Mouse (Mus musculus): ENCODE measurements at regions not wholly inside any gene's neighbourhood (a gene's known extent, or its start where the extent isn't known, plus 50 kb on each side); places are given as distances from the start of the nearest gene placed in this dataset.

GRCm38 (mm10) chr15:59888996-59889395 lies 127.4 kb downstream of the 4933412E24Rik start:
- no peak for TF ChIP-seq CTCF (IDR thresholded peaks at IDR 0.05; ENCODE audit: insufficient read depth, low read length)
- TF ChIP-seq POLR2A (IDR thresholded peaks at IDR 0.05; ENCODE audit: borderline replicate concordance, extremely low read depth, low read depth, low read length): no peak
- Histone ChIP-seq H3K4me1 (ENCODE audit: control insufficient read depth, insufficient read depth, low read length) (no peaks in the 10 kb centered on the region), H3K4me3 (replicated peaks; ENCODE audit: extremely low read depth, low read depth, low read length) (no peak overlapping the region)
- no peak for DNase-seq
- 80% methylated on average over 2 of the region's 2 CpGs for WGBS

GRCm38 (mm10) chr15:59888131-59888459 lies 128.3 kb downstream of the 4933412E24Rik start:
- TF ChIP-seq CTCF (IDR thresholded peaks at IDR 0.05; ENCODE audit: insufficient read depth, low read length) (no peak), POLR2A (IDR thresholded peaks at IDR 0.05; ENCODE audit: borderline replicate concordance, extremely low read depth, low read depth, low read length) (no peak)
- WGBS: 57% methylated on average over 2 of the region's 2 CpGs
- Histone ChIP-seq H3K4me1 (ENCODE audit: control insufficient read depth, insufficient read depth, low read length) (no peaks in the 10 kb centered on the region), H3K4me3 (replicated peaks; ENCODE audit: extremely low read depth, low read depth, low read length) (no peak overlapping the region)
- no peak for DNase-seq

- no peak for DNase-seq
- H3K4me1 ChIP-seq (ENCODE audit: control insufficient read depth, insufficient read depth, low read length): no peaks in the 10 kb centered on the region
- H3K4me3 ChIP-seq (replicated peaks; ENCODE audit: extremely low read depth, low read depth, low read length): no peak overlapping the region
- 50% methylated on average over 5 of the region's 5 CpGs for WGBS
- no peak for TF ChIP-seq POLR2A (IDR thresholded peaks at IDR 0.05; ENCODE audit: borderline replicate concordance, extremely low read depth, low read depth, low read length)
Observed at GRCm38 (mm10) chr15:59887381-59888130, 128.9 kb downstream of the 4933412E24Rik start.

GRCm38 (mm10) chr15:59886036-59886435 lies 130.4 kb downstream of the 4933412E24Rik start:
- no peak overlapping the region for H3K4me3 ChIP-seq (replicated peaks; ENCODE audit: extremely low read depth, low read depth, low read length)
- H3K4me1 ChIP-seq (ENCODE audit: control insufficient read depth, insufficient read depth, low read length): no peaks in the 10 kb centered on the region
- WGBS: 76% methylated on average over 2 of the region's 2 CpGs
- DNase-seq: no peak
- no peak for TF ChIP-seq POLR2A (IDR thresholded peaks at IDR 0.05; ENCODE audit: borderline replicate concordance, extremely low read depth, low read depth, low read length)
- TF ChIP-seq CTCF (IDR thresholded peaks at IDR 0.05; ENCODE audit: insufficient read depth, low read length): no peak

- WGBS: 80% methylated on average over 5 of the region's 5 CpGs
- Histone ChIP-seq H3K4me3 (replicated peaks; ENCODE audit: extremely low read depth, low read depth, low read length) (no peak overlapping the region), H3K4me1 (ENCODE audit: control insufficient read depth, insufficient read depth, low read length) (no peaks in the 10 kb centered on the region)
- TF ChIP-seq POLR2A (IDR thresholded peaks at IDR 0.05; ENCODE audit: borderline replicate concordance, extremely low read depth, low read depth, low read length): no peak
- no peak for TF ChIP-seq CTCF (IDR thresholded peaks at IDR 0.05; ENCODE audit: insufficient read depth, low read length)
- DNase-seq: no peak
Observed at GRCm38 (mm10) chr15:59882444-59882843, 134.0 kb downstream of the 4933412E24Rik start.

- 88% methylated on average over 5 of the region's 5 CpGs for WGBS
- DNase-seq: no peak
- H3K4me3 ChIP-seq (replicated peaks; ENCODE audit: extremely low read depth, low read depth, low read length): no peak overlapping the region
- no peak for TF ChIP-seq POLR2A (IDR thresholded peaks at IDR 0.05; ENCODE audit: borderline replicate concordance, extremely low read depth, low read depth, low read length)
- no peak for TF ChIP-seq CTCF (IDR thresholded peaks at IDR 0.05; ENCODE audit: insufficient read depth, low read length)
- H3K4me1 ChIP-seq (ENCODE audit: control insufficient read depth, insufficient read depth, low read length): no peaks in the 10 kb centered on the region
Observed at GRCm38 (mm10) chr15:59880426-59880825, 136.0 kb downstream of the 4933412E24Rik start.

GRCm38 (mm10) chr15:59879311-59879710 lies 137.1 kb downstream of the 4933412E24Rik start:
- TF ChIP-seq POLR2A (IDR thresholded peaks at IDR 0.05; ENCODE audit: borderline replicate concordance, extremely low read depth, low read depth, low read length) (no peak), CTCF (IDR thresholded peaks at IDR 0.05; ENCODE audit: insufficient read depth, low read length) (no peak)
- Histone ChIP-seq H3K4me3 (replicated peaks; ENCODE audit: extremely low read depth, low read depth, low read length) (no peak overlapping the region), H3K4me1 (ENCODE audit: control insufficient read depth, insufficient read depth, low read length) (no peaks in the 10 kb centered on the region)
- no peak for DNase-seq
- 75% methylated on average over 4 of the region's 4 CpGs for WGBS

- no peaks in the 10 kb centered on the region for H3K4me1 ChIP-seq (ENCODE audit: control insufficient read depth, insufficient read depth, low read length)
- no peak for DNase-seq
- no peak overlapping the region for H3K4me3 ChIP-seq (replicated peaks; ENCODE audit: extremely low read depth, low read depth, low read length)
- TF ChIP-seq CTCF (IDR thresholded peaks at IDR 0.05; ENCODE audit: insufficient read depth, low read length): no peak
- no peak for TF ChIP-seq POLR2A (IDR thresholded peaks at IDR 0.05; ENCODE audit: borderline replicate concordance, extremely low read depth, low read depth, low read length)
- WGBS: 69% methylated on average over 7 of the region's 7 CpGs
Observed at GRCm38 (mm10) chr15:59876279-59876742, 140.1 kb downstream of the 4933412E24Rik start.

- Histone ChIP-seq H3K4me3 (replicated peaks; ENCODE audit: extremely low read depth, low read depth, low read length) (no peak overlapping the region), H3K4me1 (ENCODE audit: control insufficient read depth, insufficient read depth, low read length) (no peaks in the 10 kb centered on the region; the same call in 1 of the 2 replicates)
- DNase-seq: no peak
- 80% methylated on average over 8 of the region's 8 CpGs for WGBS
- no peak for TF ChIP-seq CTCF (IDR thresholded peaks at IDR 0.05; ENCODE audit: insufficient read depth, low read length)
- TF ChIP-seq POLR2A (IDR thresholded peaks at IDR 0.05; ENCODE audit: borderline replicate concordance, extremely low read depth, low read depth, low read length): no peak
Observed at GRCm38 (mm10) chr15:59866701-59867100, 149.7 kb downstream of the 4933412E24Rik start.

Data from lung, adult 2 months (tissue).